9 mouse cellular contexts compared by ENCODE assay signal in the genomic region with DNA sequence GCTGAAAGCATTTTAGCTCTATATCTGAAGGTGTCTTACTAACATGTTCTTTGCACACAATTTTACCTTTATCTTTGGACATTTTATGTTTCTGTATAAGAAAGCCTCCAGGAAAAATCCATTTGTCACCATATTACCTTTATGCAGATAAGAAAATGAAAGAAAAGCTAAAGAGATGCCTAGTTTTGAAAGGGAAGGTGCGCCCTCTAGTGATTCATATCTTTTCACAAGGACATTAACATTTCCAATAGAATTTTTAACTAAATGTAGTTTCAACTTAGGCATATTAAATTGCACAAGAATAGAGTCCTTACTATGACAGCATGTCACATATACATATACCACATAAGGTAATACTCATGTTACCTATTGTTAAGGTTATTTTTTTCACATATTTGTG.
DNase-seq lines count a peak whose midpoint lies in the region; TF ChIP-seq lines count a peak whose summit lies in the region.
"Had no signal": no experiment of that assay in that cellular context is flagged by ENCODE, and none has a peak within 500 bp of the region (broad histone marks: within the 10 kb centered on the region; RNA-seq: fewer than 3 reads in every experiment).

No protein-coding gene starts in this region.

- H3K27me3 ChIP-seq in heart, adult 2 months (ENCODE audit: control insufficient read depth, insufficient read depth, low read length) = no peaks in the 10 kb centered on the region
- H3K27me3 ChIP-seq: embryonic facial prominence, embryonic 13.5 days had no signal

- no peak for DNase-seq in heart, adult 2 months
- no peak for DNase-seq in heart, postnatal 25 days (ENCODE audit: low spot score)
- peak; percentile 15 to 37 for DNase-seq in left cerebral cortex, postnatal 14 days (ENCODE audit: low spot score in 2 of 2)
- no peak for DNase-seq in left cerebral cortex, adult 8-10 months (ENCODE audit: low spot score in 2 of 2)
- DNase-seq in MEL-GATA-1-ER (ENCODE audit: extremely low read depth, low read depth) = peak; percentile 36
- DNase-seq in forelimb bud, embryonic 11.5 days (ENCODE audit: low read depth, low spot score) = peak; percentile 6
- no peak for DNase-seq in thymus, postnatal 10 days (ENCODE audit: low spot score in 2 of 2)
- DNase-seq in cerebellum, postnatal 25 days = no peak

- TF ChIP-seq CTCF in heart, adult 2 months (IDR thresholded peaks at IDR 0.05) = peak; percentile 56

- no peaks in the 10 kb centered on the region for H3K36me3 ChIP-seq in heart, adult 2 months (ENCODE audit: control insufficient read depth, insufficient read depth, low read length)
- H3K36me3 ChIP-seq: embryonic facial prominence, embryonic 13.5 days had no signal

- H3K4me3 ChIP-seq in heart, adult 2 months = no peak overlapping the region
- H3K4me3 ChIP-seq: embryonic facial prominence, embryonic 13.5 days had no signal

- H3K27ac ChIP-seq in heart, adult 2 months = no peak overlapping the region
- H3K27ac ChIP-seq: embryonic facial prominence, embryonic 13.5 days had no signal

- no peak for TF ChIP-seq EP300 in heart, adult 2 months (IDR thresholded peaks at IDR 0.05; ENCODE audit: insufficient read depth, low read depth, low read length)

- WGBS in heart, adult 2 months = 20% methylated on average over 1 of the region's 1 CpGs

- TF ChIP-seq POLR2A in heart, adult 2 months (IDR thresholded peaks at IDR 0.05; ENCODE audit: insufficient read depth, low read depth, low read length) = no peak

- H3K79me2 ChIP-seq in heart, adult 2 months (replicated peaks; ENCODE audit: control insufficient read depth, insufficient read depth, low read length) = no peaks in the 10 kb centered on the region

- H3K4me1 ChIP-seq in heart, adult 2 months (ENCODE audit: control insufficient read depth, insufficient read depth, low read length) = no peaks in the 10 kb centered on the region
- H3K4me1 ChIP-seq: embryonic facial prominence, embryonic 13.5 days had no signal

- H3K9ac ChIP-seq in heart, adult 2 months (ENCODE audit: low read depth, low read length) = no peak overlapping the region
- H3K9ac ChIP-seq: embryonic facial prominence, embryonic 13.5 days had no signal

- intact Hi-C loops in heart, adult 2 months (cut with DNase I) = no loop called here
- intact Hi-C loops in heart, postnatal 25 days (cut with DNase I) = no loop called here
- intact Hi-C loops in left cerebral cortex, postnatal 14 days (cut with DNase I) = loop anchor here (5.0 kb wide), 1 partner anchor 923 kb away; no protein-coding TSS in a partner anchor

Comparison
In these comparisons a context has a peak if more than half of its experiments do, and no peak if none do; other contexts are left out.
1. DNase-seq: peak in left cerebral cortex, postnatal 14 days (2 of 2), MEL-GATA-1-ER (single experiment) and forelimb bud, embryonic 11.5 days (single experiment); none in heart, adult 2 months (0 of 2), heart, postnatal 25 days (single experiment), left cerebral cortex, adult 8-10 months (0 of 2), thymus, postnatal 10 days (0 of 2) and cerebellum, postnatal 25 days (0 of 2).